Mouse (Mus musculus): ENCODE results near the gene Itpa.

- TF ChIP-seq CTCF (IDR thresholded peaks at IDR 0.05; ENCODE audit: low read depth) (no peak), EP300 (IDR thresholded peaks at IDR 0.05; ENCODE audit: low read depth) (no peak)
These were observed 36.9 kb downstream of the Itpa start for GRCm38 (mm10) chr2:130704040-130705001.

Measured in liver, postnatal 0 days (tissue).